Comparison of ENCODE assay signal across 8 mouse cellular contexts in the genomic region with DNA sequence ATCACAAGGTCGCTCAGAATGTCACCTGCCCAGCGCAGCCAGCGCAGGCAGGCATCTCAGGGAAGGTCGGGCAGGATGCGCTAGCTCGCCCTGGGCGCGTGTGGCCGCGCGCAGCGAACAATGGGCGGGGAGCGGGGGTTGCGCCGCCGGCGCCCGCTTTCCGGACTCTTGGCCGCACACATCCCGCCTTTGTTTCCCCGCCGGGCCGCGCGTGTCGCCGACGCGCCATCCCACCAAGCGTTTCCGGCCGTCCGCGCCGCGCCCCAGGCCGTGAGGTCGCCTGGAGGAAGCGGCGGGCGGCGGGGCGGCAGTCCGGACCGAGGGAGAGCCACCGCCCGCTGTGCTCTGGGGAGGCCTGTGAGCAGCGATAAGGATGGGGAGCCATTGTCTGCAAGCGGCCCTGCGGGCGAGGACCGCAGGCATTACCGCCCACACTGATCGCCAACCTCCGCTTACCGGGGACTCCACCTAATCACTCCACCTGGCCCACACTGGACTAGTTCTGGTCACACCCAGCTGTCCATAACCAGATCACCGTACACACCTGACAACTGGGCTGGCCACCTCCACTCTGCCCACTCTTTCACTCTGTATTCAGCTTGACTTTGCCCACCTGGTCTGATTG.
DNase-seq lines count a peak whose midpoint lies in the region; ATAC-seq and TF ChIP-seq lines count a peak whose summit lies in the region.

No protein-coding gene starts in this region.

- no peaks in the 10 kb centered on the region for H3K4me1 ChIP-seq in cerebellum, adult 2 months (ENCODE audit: control insufficient read depth, insufficient read depth, low read length)
- H3K4me1 ChIP-seq in cortical plate, adult 2 months (ENCODE audit: control insufficient read depth, insufficient read depth, low read length), result no peaks in the 10 kb centered on the region
- H3K4me1 ChIP-seq in hindbrain, postnatal 0 days (ENCODE audit: insufficient read depth, low read length), result no peaks in the 10 kb centered on the region
- H3K4me1 ChIP-seq in liver, embryonic 11.5 days (replicated peaks; ENCODE audit: control insufficient read depth, insufficient read depth, low read length), result peaks cover 6% of the 10 kb centered on the region; the same call in 1 of the 2 replicates
- H3K4me1 ChIP-seq in neural tube, embryonic 11.5 days (ENCODE audit: control insufficient read depth, insufficient read depth, low read length), result peaks cover 3% of the 10 kb centered on the region; the same call in 1 of the 2 replicates

- peak; percentile 86 for ATAC-seq in hindbrain, postnatal 0 days
- ATAC-seq in liver, embryonic 11.5 days (replicated peaks; ENCODE audit: low FRiP score), result peak; percentile 87
- peak; percentile 89 for ATAC-seq in neural tube, embryonic 11.5 days (ENCODE audit: insufficient read depth, low FRiP score, low TSS enrichment)

- peak overlapping the region; percentile 72 for H3K9ac ChIP-seq in hindbrain, postnatal 0 days (replicated peaks; ENCODE audit: low read length)
- peak overlapping the region; percentile 34; the same call in 1 of the 2 replicates for H3K9ac ChIP-seq in liver, embryonic 11.5 days (ENCODE audit: low read depth, low read length)
- H3K9ac ChIP-seq in neural tube, embryonic 11.5 days (ENCODE audit: low read length), result peak overlapping the region; percentile 95

- TF ChIP-seq POLR2A in cerebellum, adult 2 months (IDR thresholded peaks at IDR 0.05; ENCODE audit: borderline replicate concordance, insufficient read depth, low read length), result no peak
- no peak for TF ChIP-seq POLR2A in cortical plate, adult 2 months (IDR thresholded peaks at IDR 0.05; ENCODE audit: extremely low read depth, insufficient read depth, low read length)

- no peaks in the 10 kb centered on the region for H3K27me3 ChIP-seq in cerebellum, adult 2 months (ENCODE audit: control insufficient read depth, insufficient read depth, low read length)
- no peaks in the 10 kb centered on the region for H3K27me3 ChIP-seq in hindbrain, postnatal 0 days (ENCODE audit: insufficient read depth, low read length)
- H3K27me3 ChIP-seq in liver, embryonic 11.5 days (replicated peaks; ENCODE audit: control insufficient read depth, insufficient read depth, low read length), result peaks cover 9% of the 10 kb centered on the region
- H3K27me3 ChIP-seq in neural tube, embryonic 11.5 days (ENCODE audit: control insufficient read depth, insufficient read depth, low read length), result no peaks in the 10 kb centered on the region; the same call in 1 of the 2 replicates

- H3K4me2 ChIP-seq in hindbrain, postnatal 0 days (ENCODE audit: low read depth, low read length), result peak overlapping the region; percentile 90
- H3K4me2 ChIP-seq in liver, embryonic 11.5 days, result peak overlapping the region; percentile 80
- H3K4me2 ChIP-seq in neural tube, embryonic 11.5 days (ENCODE audit: low read depth), result peak overlapping the region; percentile 82

- H3K9me3 ChIP-seq in hindbrain, postnatal 0 days (ENCODE audit: low read length), result no peaks in the 10 kb centered on the region
- no peaks in the 10 kb centered on the region for H3K9me3 ChIP-seq in liver, embryonic 11.5 days (ENCODE audit: control insufficient read depth, low read length)
- no peaks in the 10 kb centered on the region for H3K9me3 ChIP-seq in neural tube, embryonic 11.5 days (ENCODE audit: control insufficient read depth, low read length)

- H3K36me3 ChIP-seq in hindbrain, postnatal 0 days (ENCODE audit: insufficient read depth, low read length), result no peaks in the 10 kb centered on the region
- H3K36me3 ChIP-seq in liver, embryonic 11.5 days (ENCODE audit: control insufficient read depth, insufficient read depth, low read length), result no peaks in the 10 kb centered on the region
- H3K36me3 ChIP-seq in neural tube, embryonic 11.5 days (ENCODE audit: control insufficient read depth, insufficient read depth, low read length), result no peaks in the 10 kb centered on the region

- DNase-seq in cerebellum, adult 2 months, result peak; percentile 5 to 10
- DNase-seq in cerebellum, adult 8-10 months, result no peak
- peak; percentile 61 for DNase-seq in gastrocnemius, postnatal 25 days
- peak; percentile 57 for DNase-seq in hindbrain, postnatal 0 days (ENCODE audit: low spot score)
- peak; percentile 56 for DNase-seq in liver, embryonic 11.5 days (ENCODE audit: low spot score)
- peak; percentile 80 for DNase-seq in neural tube, embryonic 11.5 days (ENCODE audit: low spot score)
- peak; percentile 10 for DNase-seq in urinary bladder, postnatal 10 days (ENCODE audit: low spot score)

- H3K4me3 ChIP-seq in cerebellum, adult 2 months (replicated peaks; ENCODE audit: insufficient read depth, low read depth, low read length), result peak overlapping the region; percentile 42
- H3K4me3 ChIP-seq in cortical plate, adult 2 months (ENCODE audit: insufficient read depth, low read length), result peak overlapping the region; percentile 33
- peak overlapping the region; percentile 54 for H3K4me3 ChIP-seq in hindbrain, postnatal 0 days (ENCODE audit: low read length)
- H3K4me3 ChIP-seq in liver, embryonic 11.5 days (ENCODE audit: low read depth, low read length), result peak overlapping the region; percentile 49
- peak overlapping the region; percentile 48 for H3K4me3 ChIP-seq in neural tube, embryonic 11.5 days (ENCODE audit: low read depth, low read length)

- no peak overlapping the region for H3K27ac ChIP-seq in cerebellum, adult 2 months (ENCODE audit: insufficient read depth, low read length)
- H3K27ac ChIP-seq in cortical plate, adult 2 months (ENCODE audit: insufficient read depth, low read length), result no peak overlapping the region
- peak overlapping the region; percentile 57; the same call in 1 of the 2 replicates for H3K27ac ChIP-seq in hindbrain, postnatal 0 days
- H3K27ac ChIP-seq in liver, embryonic 11.5 days (ENCODE audit: low read depth, low read length), result no peak overlapping the region
- peak overlapping the region; percentile 60; the same call in 1 of the 2 replicates for H3K27ac ChIP-seq in neural tube, embryonic 11.5 days (ENCODE audit: low read depth, low read length)

- TF ChIP-seq CTCF in cerebellum, adult 2 months (IDR thresholded peaks at IDR 0.05; ENCODE audit: borderline replicate concordance, insufficient read depth, low read depth, low read length), result no peak
- no peak for TF ChIP-seq CTCF in cortical plate, adult 2 months (IDR thresholded peaks at IDR 0.05; ENCODE audit: extremely low read depth, insufficient read depth, low read length)
- no peak for TF ChIP-seq CTCF in hindbrain, postnatal 0 days (IDR thresholded peaks at IDR 0.05; ENCODE audit: low read depth)

- under 1% methylated on average over 59 of the region's 59 CpGs for WGBS in cerebellum, adult 2 months
- WGBS in hindbrain, postnatal 0 days, result under 1% methylated on average over 50 of the region's 59 CpGs
- WGBS in liver, embryonic 11.5 days, result 1% methylated on average over 48 of the region's 59 CpGs
- under 1% methylated on average over 53 of the region's 59 CpGs for WGBS in neural tube, embryonic 11.5 days

Comparison
In these comparisons a context has a peak if more than half of its experiments do, and no peak if none do; other contexts are left out.
1. H3K27ac ChIP-seq: peak in hindbrain, postnatal 0 days (single experiment) and neural tube, embryonic 11.5 days (single experiment); none in cerebellum, adult 2 months (single experiment), cortical plate, adult 2 months (single experiment) and liver, embryonic 11.5 days (single experiment).
2. H3K9ac ChIP-seq: peak in every context shown above with its lines; median percentile 95 in neural tube, embryonic 11.5 days; 72 in hindbrain, postnatal 0 days; 34 in liver, embryonic 11.5 days.
3. Peak in every context shown above with its lines, with median percentiles within 50 percentile points of each other: H3K4me3 ChIP-seq, ATAC-seq and H3K4me2 ChIP-seq.